Mouse (Mus musculus): Measurements from ENCODE around the gene Krtap4-9.
"Not testable (repeated sequence)": the region's sequence is repeated elsewhere in the genome, so short reads cannot be mapped to it uniquely, and the experiment has no call there.

Krtap4-9 gene

GRCm38 (mm10) chr11:99784900-99785299 lies at the start of gene Krtap4-9:
Gene Krtap4-9, plus strand, starts transcription at chr11:99785200.
- not testable (repeated sequence) for DNase-seq (ENCODE audit: low read depth, low spot score)

DNA sequence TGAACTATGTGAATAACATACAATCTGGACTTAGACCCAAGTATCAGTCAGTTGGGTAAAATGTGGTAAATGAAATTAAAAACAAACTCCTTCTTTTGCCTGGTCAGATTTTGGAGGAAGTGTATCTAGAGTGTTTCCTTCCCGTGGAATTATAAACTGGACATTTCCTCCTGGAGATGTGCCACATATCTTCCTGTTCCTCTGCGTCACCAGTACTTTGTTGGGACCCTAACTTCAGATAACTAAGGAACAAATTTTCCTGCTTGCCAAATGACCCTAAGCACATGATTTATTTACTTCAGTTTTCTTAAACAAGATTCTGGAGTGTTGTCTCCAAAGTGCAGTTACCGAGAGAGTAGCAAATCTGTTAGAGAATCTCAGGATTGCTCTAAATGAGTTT lies 41.0 kb upstream of the Krtap4-9 start:
- DNase-seq (ENCODE audit: low read depth, low spot score), result no peak

DNA sequence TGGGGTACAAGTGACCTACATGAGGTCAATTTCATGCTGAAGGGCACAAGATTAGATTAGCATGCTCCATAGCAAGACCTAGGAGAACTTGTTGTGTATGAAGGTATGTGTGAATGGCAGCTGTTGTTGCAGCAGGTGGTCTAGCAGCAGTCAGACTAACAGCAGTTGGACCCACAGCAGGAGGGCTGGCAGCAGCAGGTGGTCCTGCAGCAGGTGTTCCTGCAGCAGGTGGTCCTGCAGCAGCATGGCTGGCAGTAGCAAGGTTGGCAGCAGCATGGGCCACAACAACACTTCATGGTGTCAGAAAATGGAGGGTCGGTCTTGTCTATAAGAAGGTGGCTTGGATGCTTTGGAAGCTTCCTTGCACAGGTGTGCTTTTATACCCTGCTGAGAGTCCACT lies 26.1 kb upstream of the Krtap4-9 start:
- DNase-seq (ENCODE audit: low read depth, low spot score), result no peak

DNA sequence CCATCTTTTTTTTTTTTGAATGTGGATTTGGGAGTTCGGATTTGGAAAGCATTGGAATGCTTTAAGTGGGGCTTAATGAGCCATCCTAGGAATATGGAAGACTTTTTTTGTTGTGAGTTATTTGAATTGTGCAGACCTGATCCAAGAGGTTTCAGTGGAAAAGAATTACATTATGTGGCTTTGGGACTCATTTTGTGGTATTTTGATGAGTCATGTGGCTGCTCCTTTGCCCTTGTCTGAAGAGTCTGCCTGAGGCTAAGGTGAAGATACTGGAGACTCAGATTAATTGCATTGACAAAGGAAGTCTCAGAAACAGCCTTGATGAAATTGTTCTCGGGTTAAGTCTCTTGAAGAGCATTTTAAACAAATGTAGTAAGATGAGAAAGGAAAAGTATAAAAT lies 16.6 kb upstream of the Krtap4-9 start:
- DNase-seq (ENCODE audit: low read depth, low spot score), result no peak

DNA sequence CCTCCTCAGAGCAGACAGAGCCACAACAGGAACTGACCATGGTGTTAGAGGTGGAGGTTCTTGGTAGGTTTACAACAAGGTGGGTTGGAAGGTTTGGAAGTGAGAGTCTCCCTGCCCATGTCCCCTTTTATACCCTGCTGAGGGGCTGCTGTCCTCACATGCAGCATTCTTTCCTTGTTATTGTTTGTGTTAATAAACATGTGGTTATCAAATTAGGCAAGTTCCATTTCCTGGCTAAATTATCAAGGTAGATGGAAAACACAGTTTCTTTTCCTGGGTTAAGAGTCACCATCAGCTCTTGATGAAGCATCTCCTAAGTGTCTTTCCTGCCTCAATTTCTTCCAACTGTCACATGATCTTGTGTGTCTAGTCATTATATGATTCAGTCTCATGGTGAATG lies 12.2 kb upstream of the Krtap4-9 start, which contains the start of gene Gm11595:
Gene Gm11595, minus strand, starts transcription at position 101 of the 400 bp plus-strand sequence.
- not testable (repeated sequence) for DNase-seq (ENCODE audit: low read depth, low spot score)

DNA sequence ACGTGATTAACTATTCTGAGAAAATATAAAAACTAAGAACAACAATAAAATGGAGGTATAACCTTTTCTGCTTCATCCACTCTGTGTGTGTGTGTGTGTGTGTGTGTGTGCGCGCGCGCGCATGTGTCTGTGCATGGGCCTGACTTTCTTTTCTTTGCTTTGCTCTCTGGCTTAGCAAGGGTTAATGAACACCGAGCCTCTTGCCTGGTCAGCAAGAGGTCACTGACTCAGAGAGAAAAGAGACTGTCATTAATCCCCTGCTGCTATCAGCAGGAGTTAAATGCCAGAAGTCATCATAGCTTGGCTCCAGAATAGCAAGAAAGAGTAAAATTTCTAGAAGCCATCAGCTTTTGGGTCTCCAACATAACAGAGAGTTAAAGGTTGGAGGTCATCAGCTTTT lies 6.6 kb upstream of the Krtap4-9 start:
- no peak for DNase-seq (ENCODE audit: low read depth, low spot score)

DNA sequence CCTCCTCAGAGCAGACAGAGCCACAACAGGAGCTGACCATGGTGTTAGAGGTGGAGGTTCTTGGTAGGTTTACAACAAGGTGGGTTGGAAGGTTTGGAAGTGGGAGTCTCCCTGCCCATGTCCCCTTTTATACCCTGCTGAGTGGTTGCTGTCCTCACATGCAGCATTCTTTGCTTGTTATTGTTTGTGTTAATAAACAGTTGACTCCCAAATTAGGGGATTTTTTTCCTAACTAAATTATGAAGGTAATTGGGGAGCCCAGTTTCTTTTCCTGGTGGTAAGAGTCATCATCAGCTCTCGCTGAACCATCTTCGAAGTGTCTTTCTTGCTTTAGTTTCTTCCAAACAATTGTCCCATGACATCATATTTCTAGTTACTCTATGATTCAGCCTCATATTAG lies 4.4 kb upstream of the Krtap4-9 start, which contains the start of gene Krtap4-8:
Gene Krtap4-8, minus strand, starts transcription at position 101 of the 400 bp plus-strand sequence.
- no peak for DNase-seq (ENCODE audit: low read depth, low spot score)

DNA sequence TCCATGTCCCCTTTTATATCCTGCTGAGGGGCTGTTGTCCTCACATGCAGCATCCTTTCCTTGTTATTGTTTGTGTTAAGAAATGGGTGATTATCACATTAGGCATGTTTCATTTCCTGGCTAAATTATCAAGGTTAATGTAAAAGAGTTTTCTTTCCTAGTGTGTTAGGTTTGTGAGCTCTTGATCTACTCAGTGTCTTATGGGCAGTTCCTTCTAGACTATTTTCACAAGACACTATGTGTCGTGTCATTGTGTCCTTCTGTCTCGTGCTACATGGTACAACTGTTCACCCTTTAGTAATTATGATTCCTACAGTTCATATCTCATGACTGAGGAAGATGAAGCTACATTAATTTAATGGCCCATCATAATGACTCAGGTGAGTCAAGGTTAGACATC lies 8.4 kb downstream of the Krtap4-9 start, which contains the start of gene Gm11596:
Gene Gm11596, minus strand, starts transcription at position 101 of the 400 bp plus-strand sequence.
- DNase-seq (ENCODE audit: low read depth, low spot score), result no peak

DNA sequence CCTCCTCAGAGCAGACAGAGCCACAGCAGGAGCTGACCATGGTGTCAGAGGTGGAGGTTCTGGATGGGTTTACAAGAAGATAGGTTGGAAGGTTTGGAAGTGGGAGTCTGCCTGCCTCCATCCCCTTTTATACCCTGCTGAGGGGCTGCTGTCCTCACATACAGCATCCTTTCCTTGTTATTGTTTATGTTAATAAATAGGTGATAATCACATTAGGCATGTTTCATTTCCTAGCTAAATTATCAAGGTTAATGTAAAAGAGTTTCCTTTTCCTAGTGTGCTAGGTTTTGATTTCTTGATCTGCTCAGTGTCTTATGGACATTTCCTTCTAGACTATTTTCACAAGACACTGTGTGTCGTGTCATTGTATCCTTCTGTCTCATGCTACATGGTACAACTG lies 13.8 kb downstream of the Krtap4-9 start, which contains the start of gene Gm11569:
Gene Gm11569, minus strand, starts transcription at position 101 of the 400 bp plus-strand sequence.
- not testable (repeated sequence) for DNase-seq (ENCODE audit: low read depth, low spot score)

GRCm38 (mm10) chr11:99804346-99804745 lies 19.3 kb downstream of the Krtap4-9 start, which contains the start of gene Gm11554:
Gene Gm11554, minus strand, starts transcription at chr11:99804446.
- DNase-seq (ENCODE audit: low read depth, low spot score), result not testable (repeated sequence)

DNA sequence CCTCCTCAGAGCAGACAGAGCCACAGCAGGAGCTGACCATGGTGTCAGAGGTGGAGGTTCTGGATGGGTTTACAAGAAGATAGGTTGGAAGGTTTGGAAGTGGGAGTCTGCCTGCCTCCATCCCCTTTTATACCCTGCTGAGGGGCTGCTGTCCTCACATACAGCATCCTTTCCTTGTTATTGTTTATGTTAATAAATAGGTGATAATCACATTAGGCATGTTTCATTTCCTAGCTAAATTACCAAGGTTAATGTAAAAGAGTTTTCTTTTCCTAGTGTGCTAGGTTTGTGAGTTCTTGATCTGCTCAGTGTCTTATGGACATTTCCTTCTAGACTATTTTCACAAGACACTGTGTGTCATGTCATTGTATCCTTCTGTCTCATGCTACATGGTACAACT lies 24.8 kb downstream of the Krtap4-9 start, which contains the start of gene Krtap4-13:
Gene Krtap4-13, minus strand, starts transcription at position 101 of the 400 bp plus-strand sequence.
- DNase-seq (ENCODE audit: low read depth, low spot score), result not testable (repeated sequence)

DNA sequence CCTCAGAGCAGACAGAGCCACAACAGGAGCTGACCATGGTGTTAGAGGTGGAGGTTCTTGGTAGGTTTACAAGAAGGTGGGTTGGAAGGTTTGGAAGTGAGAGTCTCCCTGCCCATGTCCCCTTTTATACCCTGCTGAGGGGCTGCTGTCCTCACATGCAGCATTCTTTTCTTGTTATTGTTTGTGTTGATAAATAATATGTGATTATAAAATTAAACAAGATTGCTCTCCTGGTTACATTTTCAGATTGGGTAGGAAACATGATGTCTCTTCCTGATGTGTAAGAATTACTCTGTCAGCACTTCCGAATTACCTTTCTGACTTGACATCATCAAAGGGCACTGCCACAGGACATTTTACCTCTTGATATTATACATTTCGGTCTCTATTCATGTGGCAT lies 30.6 kb downstream of the Krtap4-9 start, which contains the start of gene Gm11564:
Gene Gm11564, minus strand, starts transcription at position 101 of the 400 bp plus-strand sequence.
- DNase-seq (ENCODE audit: low read depth, low spot score), result not testable (repeated sequence)
